Mouse (Mus musculus): ENCODE results near the gene Nrap. TPM values are rescaled to one million over a fixed set of nuclear protein-coding genes. Genes with fewer than 3 reads are reported as not detected.
A peak's percentile ranks its signal among the peaks of the same experiment; 100 is the strongest.

Gene Nrap
- polyA plus RNA-seq, 1 experiment from 2014 or later: 0.21 TPM

DNA sequence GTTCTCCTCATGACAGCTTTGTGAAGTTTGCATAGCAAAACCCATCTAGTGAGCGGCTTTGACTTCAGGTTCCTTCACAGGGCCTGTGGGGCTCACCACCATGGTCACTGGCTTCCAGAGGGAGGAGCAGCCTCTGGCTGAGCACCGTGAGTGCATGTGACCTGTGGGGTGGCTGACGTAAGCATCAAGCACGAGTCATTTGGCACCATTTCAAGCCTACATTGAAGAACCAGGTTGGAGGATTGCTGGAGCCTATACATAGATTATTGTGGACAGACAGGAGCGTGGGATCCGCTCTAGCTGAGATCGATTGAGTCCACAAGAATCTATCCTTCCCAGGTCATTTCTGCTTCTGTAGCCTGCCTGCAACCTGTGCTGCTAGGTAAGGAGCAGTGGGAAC lies 103.0 kb downstream of the Nrap start, which contains the start of gene Habp2:
Habp2 (plus strand) TSS at position 272 of the 400 bp plus-strand sequence.
- ATAC-seq (ENCODE audit: insufficient number of reproducible peaks, low FRiP score, low TSS enrichment, low read depth) (no peak), DNase-seq (ENCODE audit: low spot score) (no peak)
- 89% methylated on average over 7 of the region's 7 CpGs for WGBS

DNA sequence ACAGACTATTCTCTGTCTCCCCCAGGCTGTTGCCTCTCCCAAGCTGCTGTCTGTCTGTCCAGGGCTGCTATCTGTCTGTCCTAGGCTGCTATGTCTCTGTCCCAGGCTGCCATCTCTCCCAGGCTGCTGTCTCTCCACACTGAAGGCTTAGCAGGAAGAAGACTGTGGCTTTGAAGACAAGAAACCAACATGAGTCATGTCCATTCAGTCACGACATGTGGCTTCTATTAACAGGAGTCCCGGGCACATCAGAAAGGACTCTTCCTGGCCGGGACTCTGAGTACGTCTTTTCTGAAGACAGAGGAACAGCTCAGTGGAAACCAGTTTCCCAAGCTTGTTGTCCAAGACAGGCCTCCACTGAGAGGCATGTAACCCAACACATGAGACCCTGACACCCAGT lies 104.6 kb downstream of the Nrap start:
- Histone ChIP-seq H3K9me3 (ENCODE audit: control insufficient read depth, low read length) (no peaks in the 10 kb centered on the region), H3K27me3 (ENCODE audit: control insufficient read depth, insufficient read depth, low read length) (no peaks in the 10 kb centered on the region), H3K9ac (ENCODE audit: low read length) (no peak overlapping the region), H3K36me3 (ENCODE audit: control insufficient read depth, insufficient read depth, low read length) (no peaks in the 10 kb centered on the region), H3K4me1 (ENCODE audit: control insufficient read depth, insufficient read depth, low read length) (no peaks in the 10 kb centered on the region), H3K27ac (replicated peaks; ENCODE audit: low read depth, low read length) (no peak overlapping the region), H3K4me3 (ENCODE audit: low read depth, low read length) (no peak overlapping the region), H3K4me2 (ENCODE audit: low read depth, severe bottlenecking) (no peak overlapping the region)
- ATAC-seq (ENCODE audit: insufficient number of reproducible peaks, low FRiP score, low TSS enrichment, low read depth) (no peak), DNase-seq (ENCODE audit: low spot score) (no peak)
- WGBS: 23% methylated on average over 4 of the region's 4 CpGs

More for the DNA sequence above, 103.0 kb downstream of the Nrap start, which contains the start of gene Habp2:
- Histone ChIP-seq H3K9me3 (ENCODE audit: control insufficient read depth, low read length) (no peaks in the 10 kb centered on the region), H3K4me1 (ENCODE audit: control insufficient read depth, insufficient read depth, low read length) (no peaks in the 10 kb centered on the region), H3K27me3 (ENCODE audit: control insufficient read depth, insufficient read depth, low read length) (no peaks in the 10 kb centered on the region), H3K27ac (replicated peaks; ENCODE audit: low read depth, low read length) (no peak within 1 kb of the TSS), H3K4me3 (ENCODE audit: low read depth, low read length) (no peak within 1 kb of the TSS), H3K9ac (ENCODE audit: low read length) (no peak within 1 kb of the TSS), H3K4me2 (ENCODE audit: low read depth, severe bottlenecking) (no peak within 1 kb of the TSS), H3K36me3 (ENCODE audit: control insufficient read depth, insufficient read depth, low read length) (no peaks in the 10 kb centered on the region)

DNA sequence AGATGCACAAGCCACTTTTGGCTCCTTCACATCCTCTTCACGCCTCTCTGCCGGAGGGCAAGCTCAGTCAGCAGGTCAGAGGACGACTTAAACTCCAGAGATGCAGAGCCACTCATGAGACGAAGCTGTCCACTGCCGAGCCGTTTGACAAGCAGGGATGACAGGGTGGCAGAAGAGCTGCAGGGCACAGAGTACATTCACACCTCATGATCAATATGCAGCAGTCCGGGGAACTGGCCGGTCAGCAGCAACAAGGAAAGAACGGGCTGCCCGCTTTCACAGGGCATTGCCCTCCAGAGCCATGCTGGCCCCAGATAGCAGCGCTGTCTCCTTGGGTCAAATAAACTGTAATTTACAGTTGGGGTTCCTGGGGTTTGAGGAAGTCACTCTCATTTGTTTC lies 111.5 kb downstream of the Nrap start:
- DNase-seq (ENCODE audit: low spot score): no peak
- H3K4me3 ChIP-seq (ENCODE audit: low read depth, low read length): no peak overlapping the region
- no peaks in the 10 kb centered on the region for H3K36me3 ChIP-seq (ENCODE audit: control insufficient read depth, insufficient read depth, low read length)
- H3K9ac ChIP-seq (ENCODE audit: low read length): no peak overlapping the region
- 84% methylated on average over 11 of the region's 11 CpGs for WGBS
- H3K27ac ChIP-seq (replicated peaks; ENCODE audit: low read depth, low read length): no peak overlapping the region
- H3K27me3 ChIP-seq (ENCODE audit: control insufficient read depth, insufficient read depth, low read length): no peaks in the 10 kb centered on the region
- H3K9me3 ChIP-seq (ENCODE audit: control insufficient read depth, low read length): no peaks in the 10 kb centered on the region
- no peak for ATAC-seq (ENCODE audit: insufficient number of reproducible peaks, low FRiP score, low TSS enrichment, low read depth)
- H3K4me1 ChIP-seq (ENCODE audit: control insufficient read depth, insufficient read depth, low read length): no peaks in the 10 kb centered on the region
- H3K4me2 ChIP-seq (ENCODE audit: low read depth, severe bottlenecking): no peak overlapping the region

DNA sequence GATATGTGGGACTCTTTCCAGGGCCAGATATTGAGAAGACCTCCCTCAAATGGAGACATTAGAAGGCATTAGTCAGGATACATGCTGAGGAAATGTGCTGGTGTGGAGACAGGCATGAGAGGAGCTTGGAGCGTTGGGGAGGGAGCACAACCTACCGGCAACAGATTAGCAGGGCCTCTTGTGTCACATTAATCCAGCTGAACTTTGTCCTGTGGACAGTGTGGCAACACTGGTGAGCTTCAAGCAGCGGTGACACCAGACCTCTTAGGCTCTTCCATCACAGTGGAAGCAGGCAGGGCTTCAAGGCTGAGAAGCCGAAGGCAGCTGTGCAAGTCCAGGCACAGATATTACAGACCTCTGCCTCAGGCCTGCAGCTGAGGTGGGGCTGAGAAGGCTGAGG lies 111.9 kb downstream of the Nrap start:
- H3K36me3 ChIP-seq (ENCODE audit: control insufficient read depth, insufficient read depth, low read length): no peaks in the 10 kb centered on the region

DNA sequence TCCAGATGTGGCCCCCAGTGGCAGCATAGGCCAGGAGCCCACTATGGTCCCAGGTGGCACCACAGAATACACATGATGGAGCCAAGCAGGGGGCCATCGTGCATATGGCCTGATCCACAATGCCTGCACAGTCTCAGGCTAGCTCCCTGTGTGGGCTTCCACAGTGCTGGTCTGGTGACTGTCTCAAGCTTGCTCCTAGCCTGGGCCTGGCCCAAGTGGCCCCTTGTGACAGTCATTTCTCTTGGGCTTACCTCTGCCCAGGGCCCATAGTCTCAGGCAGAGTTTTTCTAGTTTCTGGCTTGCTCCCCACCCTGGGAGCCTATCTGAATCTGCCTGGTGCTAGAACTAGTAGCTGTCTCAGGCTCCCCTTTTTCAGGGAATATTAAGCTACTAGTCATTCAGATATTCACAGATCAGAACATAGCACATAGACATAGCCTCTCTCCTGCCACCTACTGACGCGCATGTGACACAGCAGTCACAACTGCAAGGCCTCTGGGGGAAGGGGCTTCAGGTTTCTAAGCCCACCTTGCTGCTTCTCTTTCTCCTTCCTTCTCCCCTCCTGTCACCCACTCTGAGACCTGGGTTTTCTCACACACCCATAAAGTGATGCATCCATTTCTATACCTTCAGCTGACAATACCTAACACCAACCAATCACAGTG lies 112.6 kb downstream of the Nrap start:
- Histone ChIP-seq H3K4me1 (ENCODE audit: control insufficient read depth, insufficient read depth, low read length) (no peaks in the 10 kb centered on the region), H3K27me3 (ENCODE audit: control insufficient read depth, insufficient read depth, low read length) (no peaks in the 10 kb centered on the region), H3K4me3 (ENCODE audit: low read depth, low read length) (no peak overlapping the region), H3K36me3 (ENCODE audit: control insufficient read depth, insufficient read depth, low read length) (no peaks in the 10 kb centered on the region), H3K9me3 (ENCODE audit: control insufficient read depth, low read length) (no peaks in the 10 kb centered on the region), H3K4me2 (ENCODE audit: low read depth, severe bottlenecking) (no peak overlapping the region), H3K27ac (replicated peaks; ENCODE audit: low read depth, low read length) (no peak overlapping the region), H3K9ac (ENCODE audit: low read length) (no peak overlapping the region)
- DNase-seq (ENCODE audit: low spot score) (peak; percentile 50), ATAC-seq (ENCODE audit: insufficient number of reproducible peaks, low FRiP score, low TSS enrichment, low read depth) (no peak)
- WGBS: 69% methylated on average over 3 of the region's 3 CpGs

More for the DNA sequence above, 111.9 kb downstream of the Nrap start:
- no peaks in the 10 kb centered on the region for H3K9me3 ChIP-seq (ENCODE audit: control insufficient read depth, low read length)
- no peaks in the 10 kb centered on the region for H3K4me1 ChIP-seq (ENCODE audit: control insufficient read depth, insufficient read depth, low read length)
- no peak overlapping the region for H3K9ac ChIP-seq (ENCODE audit: low read length)
- H3K4me3 ChIP-seq (ENCODE audit: low read depth, low read length): no peak overlapping the region
- no peaks in the 10 kb centered on the region for H3K27me3 ChIP-seq (ENCODE audit: control insufficient read depth, insufficient read depth, low read length)
- DNase-seq (ENCODE audit: low spot score) (no peak), ATAC-seq (ENCODE audit: insufficient number of reproducible peaks, low FRiP score, low TSS enrichment, low read depth) (no peak)
- 80% methylated on average over 4 of the region's 4 CpGs for WGBS
- no peak overlapping the region for H3K27ac ChIP-seq (replicated peaks; ENCODE audit: low read depth, low read length)
- H3K4me2 ChIP-seq (ENCODE audit: low read depth, severe bottlenecking): no peak overlapping the region

DNA sequence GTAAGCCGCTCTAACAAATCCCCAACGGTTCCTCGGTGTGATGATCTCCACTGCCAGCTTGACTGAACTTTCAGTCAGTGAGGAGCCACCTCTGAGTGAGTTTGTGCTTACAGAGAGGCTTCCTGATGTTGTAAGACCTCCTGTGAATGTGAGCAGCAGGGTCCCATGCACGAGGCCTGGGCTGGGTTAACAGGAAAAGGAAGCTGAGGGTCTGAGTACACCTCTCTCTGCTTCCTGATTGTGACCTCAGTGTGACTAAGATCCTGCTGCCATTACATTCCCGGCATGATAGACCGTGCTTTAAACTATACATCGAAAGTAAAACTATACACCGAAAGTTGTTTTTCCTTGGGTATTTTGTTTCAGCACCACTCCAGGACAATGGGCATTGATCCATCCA lies 117.8 kb downstream of the Nrap start:
- Histone ChIP-seq H3K9ac (ENCODE audit: low read length) (no peak overlapping the region), H3K4me1 (ENCODE audit: control insufficient read depth, insufficient read depth, low read length) (no peaks in the 10 kb centered on the region), H3K27ac (replicated peaks; ENCODE audit: low read depth, low read length) (no peak overlapping the region), H3K36me3 (ENCODE audit: control insufficient read depth, insufficient read depth, low read length) (no peaks in the 10 kb centered on the region), H3K4me3 (ENCODE audit: low read depth, low read length) (no peak overlapping the region), H3K4me2 (ENCODE audit: low read depth, severe bottlenecking) (no peak overlapping the region), H3K27me3 (ENCODE audit: control insufficient read depth, insufficient read depth, low read length) (no peaks in the 10 kb centered on the region), H3K9me3 (ENCODE audit: control insufficient read depth, low read length) (no peaks in the 10 kb centered on the region)
- ATAC-seq (ENCODE audit: insufficient number of reproducible peaks, low FRiP score, low TSS enrichment, low read depth) (no peak), DNase-seq (ENCODE audit: low spot score) (no peak)
- 86% methylated on average over 8 of the region's 8 CpGs for whole genome bisulfite sequencing

Other genes with a start within 250 kb of the Nrap start
- gene Habp2, start 102.9 kb downstream of the Nrap start, polyA plus RNA-seq (2014; fragmentation: Nextera tagmentation; extraction: Ambion mirVana): 0.53 TPM in 1 of 2 replicates, not detected in the other
- gene Casp7, start 7.1 kb upstream of the Nrap start, polyA plus RNA-seq (2014; fragmentation: Nextera tagmentation; extraction: Ambion mirVana): 24.5 and 26.6 TPM in 2 replicates
- gene Plekhs1, start 71.6 kb upstream of the Nrap start, polyA plus RNA-seq (2014; fragmentation: Nextera tagmentation; extraction: Ambion mirVana): 0.37 TPM in 1 of 2 replicates, not detected in the other
- gene Dclre1a, start 158.2 kb upstream of the Nrap start, polyA plus RNA-seq (2014; fragmentation: Nextera tagmentation; extraction: Ambion mirVana): 18.5 and 24.6 TPM in 2 replicates
- 13.7 and 16.3 TPM in 2 replicates for gene Nhlrc2, start 158.2 kb upstream of the Nrap start, polyA plus RNA-seq (2014; fragmentation: Nextera tagmentation; extraction: Ambion mirVana)